Mouse (Mus musculus): ENCODE measurements around the gene Pgk1.
"Not testable (repeated sequence)": the region's sequence is repeated elsewhere in the genome, so short reads cannot be mapped to it uniquely, and the experiment has no call there.

Pgk1 gene

DNA sequence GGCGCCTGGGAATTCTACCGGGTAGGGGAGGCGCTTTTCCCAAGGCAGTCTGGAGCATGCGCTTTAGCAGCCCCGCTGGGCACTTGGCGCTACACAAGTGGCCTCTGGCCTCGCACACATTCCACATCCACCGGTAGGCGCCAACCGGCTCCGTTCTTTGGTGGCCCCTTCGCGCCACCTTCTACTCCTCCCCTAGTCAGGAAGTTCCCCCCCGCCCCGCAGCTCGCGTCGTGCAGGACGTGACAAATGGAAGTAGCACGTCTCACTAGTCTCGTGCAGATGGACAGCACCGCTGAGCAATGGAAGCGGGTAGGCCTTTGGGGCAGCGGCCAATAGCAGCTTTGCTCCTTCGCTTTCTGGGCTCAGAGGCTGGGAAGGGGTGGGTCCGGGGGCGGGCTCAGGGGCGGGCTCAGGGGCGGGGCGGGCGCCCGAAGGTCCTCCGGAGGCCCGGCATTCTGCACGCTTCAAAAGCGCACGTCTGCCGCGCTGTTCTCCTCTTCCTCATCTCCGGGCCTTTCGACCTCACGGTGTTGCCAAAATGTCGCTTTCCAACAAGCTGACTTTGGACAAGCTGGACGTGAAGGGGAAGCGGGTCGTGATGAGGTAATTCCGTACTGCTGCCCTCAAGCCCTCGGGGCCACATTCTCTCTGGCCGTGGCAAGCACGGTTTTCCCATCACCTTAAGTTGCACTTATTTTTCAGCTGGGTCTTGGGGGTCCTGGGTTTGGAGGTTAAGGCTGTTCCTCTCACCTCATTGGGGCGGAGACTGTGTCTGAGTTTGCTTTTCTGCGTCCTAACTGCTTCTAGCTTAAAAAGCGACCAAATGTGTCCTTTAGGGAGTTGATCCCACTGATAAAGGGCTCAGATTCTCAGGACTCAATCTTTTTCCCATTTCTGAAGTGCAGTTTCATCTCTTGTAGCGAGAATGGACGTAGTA lies at the start of gene Pgk1:
Gene Pgk1 (plus strand): TSS at position 388 of the 937 bp plus-strand sequence.
- peak; percentile 86 for DNase-seq (ENCODE audit: low spot score)

DNA sequence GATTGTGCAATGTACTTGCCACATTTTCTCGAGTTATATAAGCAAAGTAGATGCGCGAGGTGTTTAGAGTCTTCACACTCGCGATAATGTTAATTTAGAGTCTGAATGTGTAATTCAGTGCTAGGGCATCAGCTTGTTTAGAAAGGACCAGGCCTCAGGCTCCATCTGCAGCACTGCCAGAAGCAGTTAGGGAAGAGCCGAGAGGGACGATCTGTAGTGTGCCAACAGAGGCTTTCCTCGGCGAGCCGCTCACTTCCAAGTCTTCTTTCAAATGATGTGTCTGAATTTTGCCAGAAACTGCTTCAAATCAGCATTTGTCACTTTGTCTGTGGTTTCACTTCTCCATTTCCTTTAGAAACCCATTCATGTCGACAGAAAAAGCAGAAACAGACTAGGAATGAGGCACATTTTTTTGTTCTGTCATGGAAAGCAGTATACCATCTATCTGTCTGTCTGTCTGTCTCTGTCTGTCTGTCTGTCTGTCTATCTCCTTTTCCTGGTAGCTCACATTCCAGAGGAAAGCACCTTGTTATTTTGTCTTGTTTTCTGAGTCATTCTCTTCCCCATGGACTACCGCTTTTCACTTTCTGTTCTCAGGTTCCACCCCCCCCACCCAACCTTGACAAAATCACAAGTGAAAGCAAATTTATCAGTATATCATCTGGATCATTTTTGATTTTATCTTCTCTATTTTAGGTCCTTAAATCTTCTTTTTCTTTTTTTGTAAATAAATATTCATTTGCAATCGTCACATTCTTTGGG lies 47.4 kb upstream of the Pgk1 start:
- no peak for DNase-seq (ENCODE audit: low spot score)

- no peak for DNase-seq (ENCODE audit: low spot score)
Measured at GRCm38 (mm10) chrX:106142936-106143335, 44.0 kb upstream of the Pgk1 start, which contains the start of gene Tlr13. TSS of gene Tlr13 (plus strand) at chrX:106143204.

DNA sequence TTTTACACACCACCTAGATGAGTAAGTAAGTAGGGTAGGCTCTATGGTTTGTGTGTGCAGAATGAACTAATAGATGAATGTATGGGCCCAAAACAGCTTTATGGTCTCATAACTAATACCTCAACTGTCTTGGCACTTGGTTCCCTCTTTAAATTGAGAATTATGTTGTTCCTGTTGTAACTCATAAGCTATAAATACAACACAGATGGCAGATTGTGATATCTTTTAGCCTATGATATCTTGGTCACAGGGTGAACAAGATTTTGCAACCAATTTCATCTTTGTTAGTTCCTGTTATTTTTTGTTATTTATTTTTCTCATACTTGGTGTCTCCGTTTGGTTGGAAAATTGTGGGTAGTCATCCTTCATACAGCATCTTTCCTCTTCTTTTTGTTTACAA lies 38.7 kb upstream of the Pgk1 start:
- no peak for DNase-seq (ENCODE audit: low spot score)

DNA sequence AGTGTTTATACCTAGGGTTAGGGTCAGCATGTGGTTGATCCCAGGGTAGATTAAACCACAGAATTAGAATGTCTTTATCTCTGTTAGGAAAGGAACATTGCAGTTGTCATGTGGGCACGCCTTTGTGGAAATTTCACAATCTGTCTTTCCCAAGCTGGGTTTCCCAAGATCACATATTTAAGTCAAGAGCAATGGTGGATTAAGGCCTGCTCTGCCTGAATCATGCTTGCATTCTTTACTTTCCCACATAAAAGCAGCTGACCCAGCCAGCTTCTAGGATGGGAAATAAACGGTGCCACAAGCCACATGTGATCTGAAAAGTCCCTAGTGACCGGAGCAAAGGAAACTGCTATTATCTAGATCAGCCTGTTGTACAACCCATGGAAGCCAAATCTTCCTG lies 37.4 kb upstream of the Pgk1 start:
- no peak for DNase-seq (ENCODE audit: low spot score)

- DNase-seq (ENCODE audit: low spot score) = no peak
Measured at GRCm38 (mm10) chrX:106154180-106154586, 32.7 kb upstream of the Pgk1 start.

GRCm38 (mm10) chrX:106155892-106156291 lies 31.0 kb upstream of the Pgk1 start:
- no peak for DNase-seq (ENCODE audit: low spot score)

DNA sequence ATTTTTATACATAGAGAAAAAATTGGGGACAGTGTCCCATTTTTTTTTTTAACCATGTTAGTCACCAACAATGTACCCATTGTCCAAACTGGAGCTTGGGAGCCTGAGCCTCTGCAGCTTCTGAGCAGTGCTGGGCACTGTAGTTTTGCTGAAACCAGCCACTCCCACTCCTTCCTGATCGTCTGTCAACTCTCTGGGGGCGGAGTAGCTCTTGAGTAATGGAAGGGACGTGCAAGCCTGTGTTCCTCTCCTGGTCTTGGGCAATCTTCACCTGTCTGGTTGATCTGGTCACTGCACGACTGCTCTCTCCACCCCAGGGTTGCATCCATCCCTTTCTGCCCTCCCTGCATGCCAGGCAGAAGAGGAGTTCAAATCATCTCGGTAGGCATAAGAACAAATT lies 22.9 kb upstream of the Pgk1 start:
- DNase-seq (ENCODE audit: low spot score) = no peak

DNA sequence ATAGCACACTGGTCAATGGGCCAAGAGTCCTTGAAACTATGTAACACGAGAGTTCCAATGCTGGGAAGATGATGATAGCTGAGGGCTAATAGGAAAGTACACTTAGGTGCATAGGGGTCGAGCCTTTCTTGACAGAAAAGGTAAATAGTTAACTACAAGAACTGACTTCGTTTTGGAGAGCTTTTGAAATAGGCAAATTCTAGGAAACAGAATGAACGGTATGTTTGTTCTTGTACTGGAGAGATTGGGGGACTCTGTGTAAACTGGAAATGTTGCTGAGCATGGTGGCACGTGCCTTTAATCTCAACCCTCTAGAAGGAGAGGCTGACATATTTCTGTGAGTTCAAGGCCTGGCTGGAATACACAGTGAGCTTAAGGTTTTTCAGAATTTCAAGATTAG lies 22.3 kb upstream of the Pgk1 start:
- DNase-seq (ENCODE audit: low spot score) = no peak

DNA sequence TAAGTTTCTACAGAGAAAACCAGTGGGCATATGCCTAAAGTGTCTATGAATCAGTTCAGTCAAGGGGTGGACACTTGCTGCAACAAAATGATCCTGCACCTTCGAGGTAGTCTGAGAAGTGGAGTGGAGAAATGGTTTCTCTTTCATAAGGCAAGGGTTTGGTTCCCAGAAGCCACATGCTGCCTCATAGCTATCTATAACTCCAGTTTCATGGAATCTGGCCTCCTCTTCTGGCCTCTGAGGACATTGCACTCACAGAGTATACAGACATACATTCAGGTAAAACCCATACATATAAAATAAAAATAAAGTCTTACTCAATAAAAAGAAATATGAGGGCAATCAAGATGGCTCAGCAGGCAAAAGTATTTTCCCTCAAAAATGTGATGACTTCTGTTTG lies 21.8 kb upstream of the Pgk1 start:
- no peak for DNase-seq (ENCODE audit: low spot score)

DNA sequence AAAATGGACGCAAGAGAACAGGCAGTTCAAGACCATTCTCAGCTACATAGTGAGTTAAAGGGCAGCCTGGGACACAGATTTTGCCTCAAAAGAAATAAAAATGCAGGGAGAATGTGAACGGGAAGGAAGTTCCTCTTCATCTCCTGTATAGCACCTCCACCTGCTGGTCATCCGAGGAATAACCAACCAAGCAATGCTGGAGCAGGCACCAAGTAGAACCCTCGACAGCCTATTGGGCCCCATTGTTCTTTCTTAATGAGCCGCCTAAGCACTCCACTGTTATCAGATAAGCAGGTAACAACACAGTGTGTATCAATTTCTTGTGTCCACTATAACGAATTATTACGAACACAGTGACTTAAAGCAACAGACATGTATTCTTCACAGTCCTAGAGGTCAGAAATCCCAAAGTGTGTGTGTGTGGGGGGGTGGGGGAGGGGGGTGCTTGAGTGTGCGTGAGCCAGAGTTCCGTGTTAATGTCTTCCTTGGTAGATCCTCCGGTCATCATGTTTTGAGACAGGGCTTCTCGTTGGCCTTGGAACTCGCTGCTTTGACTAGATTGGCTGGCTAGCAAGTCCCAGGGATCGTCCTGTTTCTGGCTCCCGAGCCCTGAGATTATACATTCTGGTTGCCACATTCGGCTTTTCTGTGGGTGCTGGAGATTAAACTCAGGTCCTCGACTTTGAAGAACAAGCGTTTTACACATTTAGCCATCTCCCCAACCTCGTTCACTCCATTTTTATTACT lies 15.6 kb upstream of the Pgk1 start:
- DNase-seq (ENCODE audit: low spot score) = peak; percentile 86

DNA sequence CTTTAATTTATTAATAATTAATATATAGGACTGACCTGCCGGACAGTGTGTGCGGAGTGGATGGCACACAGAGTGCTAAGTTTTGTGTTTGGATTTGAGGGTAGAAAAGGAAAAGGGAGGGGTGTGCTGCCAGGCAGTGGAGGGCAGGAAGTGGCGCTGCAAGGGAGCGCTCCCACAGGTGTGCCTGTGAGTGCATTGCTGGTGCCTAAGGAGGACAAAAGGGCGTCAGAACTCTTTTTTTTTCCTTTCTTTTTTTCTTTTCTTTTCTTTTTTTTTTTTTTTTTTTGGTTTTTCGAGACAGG lies 15.1 kb upstream of the Pgk1 start:
- DNase-seq (ENCODE audit: low spot score) = no peak

DNA sequence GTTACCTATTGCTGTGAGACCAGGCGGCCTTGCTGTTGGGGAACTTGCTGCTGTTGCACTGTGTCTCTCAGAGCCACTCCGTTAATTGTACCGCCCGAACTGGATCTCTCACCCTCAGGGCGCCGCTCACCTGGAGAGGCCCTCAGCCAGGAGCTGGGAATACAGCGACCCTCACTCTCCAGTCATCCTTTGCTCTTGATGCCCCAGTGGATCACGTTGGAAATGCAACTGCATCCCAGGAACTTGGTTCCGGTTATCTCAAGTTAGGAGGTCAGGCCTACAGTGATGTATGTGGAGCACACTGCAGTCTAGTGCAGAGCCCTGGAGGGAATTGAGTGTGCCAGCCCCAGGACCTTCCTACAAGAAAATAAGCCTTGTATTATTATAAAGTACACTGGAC lies 10.6 kb upstream of the Pgk1 start:
- DNase-seq (ENCODE audit: low spot score) = no peak

DNA sequence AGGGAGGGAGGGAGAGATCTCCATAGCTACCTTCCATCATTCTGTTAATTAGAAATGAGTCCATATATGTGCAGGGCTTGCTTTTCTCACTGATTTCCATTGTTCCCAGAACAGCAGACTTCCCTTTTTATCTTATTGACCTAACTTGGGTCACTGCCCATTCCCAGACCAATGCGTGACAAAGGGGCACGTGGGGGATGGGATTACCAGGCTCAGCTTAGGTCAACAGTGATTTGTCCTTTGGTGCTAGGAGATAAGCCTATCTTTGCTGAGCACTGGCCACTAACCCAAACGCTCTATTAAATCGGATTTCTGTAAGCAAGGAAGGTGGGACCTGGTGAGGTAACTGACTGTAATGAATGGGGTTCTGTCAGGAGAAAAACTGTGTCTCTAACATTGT lies 2.6 kb upstream of the Pgk1 start:
- peak; percentile 55 for DNase-seq (ENCODE audit: low spot score)

GRCm38 (mm10) chrX:106185706-106186105 lies 1.2 kb upstream of the Pgk1 start:
- DNase-seq (ENCODE audit: low spot score) = peak; percentile 47

DNA sequence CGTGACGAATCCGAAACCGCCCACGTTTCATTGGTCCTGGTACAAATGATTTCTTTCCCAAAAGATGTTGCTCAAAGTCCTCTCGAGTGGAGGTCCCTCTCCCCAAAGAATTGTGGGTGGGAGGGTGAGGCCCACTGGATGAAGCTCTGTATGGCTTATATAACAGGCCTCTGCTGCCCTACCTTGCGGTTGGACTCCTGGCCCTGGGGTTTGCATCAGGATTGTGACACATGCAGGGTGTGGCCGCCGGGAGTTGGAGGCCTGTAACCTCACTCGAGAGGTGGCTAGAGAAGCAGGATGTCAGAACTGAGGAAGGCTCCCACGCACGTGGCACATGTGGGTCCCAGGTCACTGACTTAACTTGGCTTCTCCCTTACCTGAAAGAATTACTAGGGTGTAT lies 837 bp downstream of the Pgk1 start:
- DNase-seq (ENCODE audit: low spot score) = no peak

- no peak for DNase-seq (ENCODE audit: low spot score)
Measured at GRCm38 (mm10) chrX:106189356-106189755, 2.5 kb downstream of the Pgk1 start.

- no peak for DNase-seq (ENCODE audit: low spot score)
Measured at GRCm38 (mm10) chrX:106190091-106190490, 3.2 kb downstream of the Pgk1 start.

GRCm38 (mm10) chrX:106194361-106194760 lies 7.5 kb downstream of the Pgk1 start:
- DNase-seq (ENCODE audit: low spot score) = not testable (repeated sequence)

GRCm38 (mm10) chrX:106197308-106197707 lies 10.4 kb downstream of the Pgk1 start:
- no peak for DNase-seq (ENCODE audit: low spot score)

DNA sequence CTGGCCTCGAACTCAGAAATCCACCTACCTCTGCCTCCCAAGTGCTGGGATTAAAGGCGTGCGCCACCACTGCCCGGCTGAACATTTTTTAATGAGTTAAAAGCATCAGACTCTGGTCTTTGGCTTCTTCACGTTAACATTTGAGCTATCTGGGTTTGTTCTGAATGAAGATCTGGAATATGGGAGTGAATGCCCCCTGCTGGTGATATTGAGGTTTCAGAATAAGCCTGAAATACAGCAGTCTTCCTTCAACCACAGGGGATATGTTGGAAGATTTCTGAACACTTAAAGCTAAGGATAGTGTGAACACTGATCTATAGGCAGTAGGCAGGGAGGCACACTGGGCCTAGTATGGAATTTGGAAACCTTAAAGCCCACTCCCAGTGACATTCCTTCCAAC lies 12.0 kb downstream of the Pgk1 start:
- DNase-seq (ENCODE audit: low spot score) = peak; percentile 20

DNA sequence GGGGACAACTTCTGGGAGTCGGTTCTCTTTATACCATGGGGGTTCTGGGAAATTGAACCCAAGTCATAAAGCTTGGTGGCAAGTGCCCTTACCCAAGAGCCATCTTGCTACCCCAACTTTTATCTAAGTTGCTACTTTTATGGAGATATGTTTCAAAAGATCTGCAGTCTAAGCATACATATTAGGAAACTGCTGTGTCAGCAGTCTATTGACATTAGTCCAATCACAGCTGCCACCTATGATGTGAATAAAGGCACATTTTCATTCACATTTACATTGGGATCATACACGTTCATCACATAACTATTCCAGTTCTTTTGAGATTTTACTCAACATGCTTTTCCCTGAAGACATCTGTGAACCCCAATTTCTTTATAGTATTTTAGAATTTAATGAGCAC lies 22.2 kb downstream of the Pgk1 start:
- DNase-seq (ENCODE audit: low spot score) = no peak
